Mouse (Mus musculus) ES-Bruce4 (cell line): ENCODE measurements around the gene Cux2.

ENCODE experiments used
- CTCF ChIP-seq: IDR thresholded peaks from one replicate; pipeline ENCODE4 v1.8.1; 2011; ENCODE audit warnings: low read depth, low read length
- EP300 ChIP-seq: IDR thresholded peaks from 2 replicates; pipeline ENCODE4 v1.6.1; 2011; ENCODE audit warnings: low read depth, low read length; ENCODE audit not compliant: insufficient read depth
- POLR2A ChIP-seq: IDR thresholded peaks from one replicate; pipeline ENCODE4 v1.8.1; 2011; ENCODE audit warnings: low read length; ENCODE audit not compliant: insufficient read depth

DNA sequence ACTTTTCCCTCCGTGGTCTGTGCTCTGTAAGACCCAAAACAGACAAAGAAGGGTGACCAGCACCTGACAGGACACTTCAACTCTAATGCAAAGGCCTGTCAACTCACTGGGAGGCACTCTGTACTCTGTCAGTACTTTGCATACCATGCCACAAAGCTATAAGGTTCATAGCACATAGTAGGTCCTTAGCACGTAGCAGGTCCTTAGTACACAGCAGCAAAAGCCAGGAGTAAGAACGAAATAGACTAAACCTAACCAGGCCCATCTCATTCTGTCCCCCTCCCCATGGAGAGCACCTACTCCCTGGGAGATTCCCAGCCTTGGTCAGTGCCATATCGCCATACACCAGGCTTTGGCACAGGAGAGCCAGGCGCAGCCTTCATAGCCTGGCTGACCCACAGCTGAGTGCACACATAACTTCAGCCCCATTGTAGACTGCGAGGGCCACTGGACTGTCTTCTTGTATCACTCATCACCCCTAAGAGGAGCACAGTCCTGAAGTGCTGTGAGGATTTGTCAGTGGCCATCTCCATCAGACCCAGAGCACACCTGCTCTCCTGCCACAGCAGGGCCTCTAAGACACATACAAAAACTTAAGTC is 218.8 kb downstream of the Cux2 start:
- TF ChIP-seq POLR2A (no peak), EP300 (no peak), CTCF (no peak)
